ENCODE assay signal across 26 mouse cellular contexts in the genomic region with DNA sequence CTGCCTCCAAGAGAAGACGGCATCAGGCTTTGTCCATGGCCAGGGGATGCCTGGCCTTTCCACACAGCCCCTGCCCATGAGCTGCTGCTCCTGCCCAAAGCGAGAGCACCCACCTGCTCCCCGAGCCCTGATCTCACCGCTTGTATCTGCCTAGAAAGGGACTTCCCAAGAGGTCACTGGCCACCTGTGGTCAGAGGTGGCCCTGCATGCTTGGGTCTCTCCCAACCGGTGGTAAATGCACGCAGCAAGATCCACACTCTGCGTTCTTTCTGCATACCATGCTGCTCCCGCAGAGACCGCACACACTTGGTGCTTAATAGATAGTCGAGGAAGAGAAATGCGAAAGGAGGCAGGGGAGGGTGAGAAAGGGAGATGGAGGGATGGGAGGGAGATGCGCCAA.
DNase-seq lines count a peak whose midpoint lies in the region; ATAC-seq and TF ChIP-seq lines count a peak whose summit lies in the region.
"Had no signal": no experiment of that assay in that cellular context is flagged by ENCODE, and none has a peak within 500 bp of the region (broad histone marks: within the 10 kb centered on the region; RNA-seq: fewer than 3 reads in every experiment).

No protein-coding gene starts in this region.

- TF ChIP-seq CTCF in kidney, adult 2 months (conservative IDR thresholded peaks at IDR 0.05; ENCODE audit: insufficient read depth, insufficient read length, low read depth, low read length), result no peak; the same call in 1 of the 2 replicates
- TF ChIP-seq CTCF in stomach, postnatal 0 days (IDR thresholded peaks at IDR 0.05; ENCODE audit: low read depth), result no peak
- no peak for TF ChIP-seq CTCF in liver, embryonic 14.5 days (IDR thresholded peaks at IDR 0.05; ENCODE audit: low read depth)
- no peak for TF ChIP-seq CTCF in heart, adult 2 months (IDR thresholded peaks at IDR 0.05)

- no peaks in the 10 kb centered on the region for H3K36me3 ChIP-seq in kidney, embryonic 15.5 days
- no peaks in the 10 kb centered on the region for H3K36me3 ChIP-seq in kidney, adult 2 months (ENCODE audit: control insufficient read depth, insufficient read depth, low read length)
- H3K36me3 ChIP-seq in stomach, embryonic 16.5 days (ENCODE audit: control insufficient read depth, insufficient read depth, low read length), result no peaks in the 10 kb centered on the region
- H3K36me3 ChIP-seq in stomach, postnatal 0 days (ENCODE audit: control insufficient read depth, insufficient read depth, low read length), result no peaks in the 10 kb centered on the region
- H3K36me3 ChIP-seq in liver, embryonic 14.5 days (replicated peaks; ENCODE audit: control insufficient read depth, insufficient read depth, low read depth), result no peaks in the 10 kb centered on the region
- no peaks in the 10 kb centered on the region for H3K36me3 ChIP-seq in heart, adult 2 months (ENCODE audit: control insufficient read depth, insufficient read depth, low read length)
- H3K36me3 ChIP-seq: forebrain, embryonic 15.5 days; heart, embryonic 13.5 days; hindbrain, embryonic 10.5 days; hindbrain, embryonic 15.5 days had no signal

- no peak overlapping the region for H3K4me2 ChIP-seq in kidney, embryonic 15.5 days
- no peak overlapping the region for H3K4me2 ChIP-seq in stomach, embryonic 16.5 days (ENCODE audit: low read depth, low read length)
- no peak overlapping the region for H3K4me2 ChIP-seq in stomach, postnatal 0 days (replicated peaks; ENCODE audit: low read depth)
- peak overlapping the region; percentile 33; the same call in 1 of the 2 replicates for H3K4me2 ChIP-seq in liver, embryonic 14.5 days (ENCODE audit: low read depth)
- H3K4me2 ChIP-seq: forebrain, embryonic 15.5 days; heart, embryonic 13.5 days; hindbrain, embryonic 15.5 days had no signal

- TF ChIP-seq EP300 in stomach, postnatal 0 days (optimal IDR thresholded peaks at IDR 0.05), result no peak
- TF ChIP-seq EP300 in liver, embryonic 14.5 days (IDR thresholded peaks at IDR 0.05; ENCODE audit: low read depth), result no peak
- no peak for TF ChIP-seq EP300 in heart, adult 2 months (IDR thresholded peaks at IDR 0.05; ENCODE audit: insufficient read depth, low read depth, low read length)

- no peak overlapping the region for H3K4me3 ChIP-seq in kidney, embryonic 15.5 days (replicated peaks)
- H3K4me3 ChIP-seq in kidney, adult 2 months (ENCODE audit: insufficient read depth, low read depth, low read length), result no peak overlapping the region
- H3K4me3 ChIP-seq in stomach, embryonic 16.5 days (replicated peaks; ENCODE audit: low read length), result no peak overlapping the region
- no peak overlapping the region for H3K4me3 ChIP-seq in stomach, postnatal 0 days (ENCODE audit: low read depth, low read length)
- H3K4me3 ChIP-seq in liver, embryonic 14.5 days (ENCODE audit: insufficient read depth in 1 of 2, low read depth in 2 of 2, low read length in 2 of 2), result no peak overlapping the region
- H3K4me3 ChIP-seq in heart, adult 2 months, result no peak overlapping the region
- H3K4me3 ChIP-seq: forebrain, embryonic 15.5 days; gastrocnemius, adult 2 months; heart, embryonic 13.5 days; hindbrain, embryonic 10.5 days; hindbrain, embryonic 15.5 days; megakaryocyte, embryonic 14.5 days had no signal

- 83% methylated on average over 12 of the region's 12 CpGs for WGBS in kidney, embryonic 15.5 days
- WGBS in kidney, adult 2 months, result 73% methylated on average over 12 of the region's 12 CpGs
- WGBS in stomach, embryonic 16.5 days, result 67% methylated on average over 12 of the region's 12 CpGs
- WGBS in stomach, postnatal 0 days, result 73% methylated on average over 12 of the region's 12 CpGs
- 76% methylated on average over 12 of the region's 12 CpGs for WGBS in liver, embryonic 14.5 days (ENCODE audit: insufficient replicate concordance)
- 81% methylated on average over 12 of the region's 12 CpGs for WGBS in heart, adult 2 months

- ATAC-seq in kidney, embryonic 15.5 days (replicated peaks; ENCODE audit: low FRiP score), result no peak
- ATAC-seq in stomach, embryonic 16.5 days (ENCODE audit: insufficient read depth, low FRiP score), result no peak
- ATAC-seq in stomach, postnatal 0 days (ENCODE audit: low FRiP score, low TSS enrichment), result no peak
- ATAC-seq in liver, embryonic 14.5 days (ENCODE audit: insufficient read depth), result no peak
- ATAC-seq: forebrain, embryonic 15.5 days; inflammation-experienced regulatory T-cells, adult 6 months; Patski had no signal

- no peak for TF ChIP-seq POLR2A in kidney, adult 2 months (IDR thresholded peaks at IDR 0.05; ENCODE audit: low read depth, low read length)
- TF ChIP-seq POLR2A in heart, adult 2 months (IDR thresholded peaks at IDR 0.05; ENCODE audit: insufficient read depth, low read depth, low read length), result no peak

- 0 out of 2 replicates have a peak, but pooled peaks cover 3% of the 10 kb centered on the region for H3K27me3 ChIP-seq in kidney, embryonic 15.5 days
- H3K27me3 ChIP-seq in kidney, adult 2 months (replicated peaks; ENCODE audit: control insufficient read depth, insufficient read depth, low read length), result no peaks in the 10 kb centered on the region
- H3K27me3 ChIP-seq in stomach, embryonic 16.5 days (ENCODE audit: control insufficient read depth, insufficient read depth, low read length), result no peaks in the 10 kb centered on the region
- no peaks in the 10 kb centered on the region for H3K27me3 ChIP-seq in stomach, postnatal 0 days (ENCODE audit: control insufficient read depth, insufficient read depth, low read length)
- no peaks in the 10 kb centered on the region for H3K27me3 ChIP-seq in liver, embryonic 14.5 days (ENCODE audit: control insufficient read depth, insufficient read depth, low read length)
- H3K27me3 ChIP-seq in heart, adult 2 months (ENCODE audit: control insufficient read depth, insufficient read depth, low read length), result no peaks in the 10 kb centered on the region; the same call in 1 of the 2 replicates
- H3K27me3 ChIP-seq: hindbrain, embryonic 15.5 days; Patski had no signal

- intact Hi-C loops in heart, adult 2 months (cut with DNase I), result no loop called here

- H3K4me1 ChIP-seq in kidney, embryonic 15.5 days, result peaks cover 51% of the 10 kb centered on the region
- H3K4me1 ChIP-seq in kidney, adult 2 months (ENCODE audit: control insufficient read depth, insufficient read depth, low read length), result peaks cover 7% of the 10 kb centered on the region; the same call in 1 of the 2 replicates
- H3K4me1 ChIP-seq in stomach, embryonic 16.5 days (ENCODE audit: control insufficient read depth, insufficient read depth, low read length), result peaks cover 17% of the 10 kb centered on the region
- H3K4me1 ChIP-seq in stomach, postnatal 0 days (replicated peaks; ENCODE audit: control insufficient read depth, insufficient read depth), result no peaks in the 10 kb centered on the region
- peaks cover 8 to 29% of the 10 kb centered on the region in 2 experiments for H3K4me1 ChIP-seq in liver, embryonic 14.5 days (replicated peaks; ENCODE audit: control insufficient read depth in 2 of 2, insufficient read depth in 2 of 2, low read length in 1 of 2)
- H3K4me1 ChIP-seq in heart, adult 2 months (ENCODE audit: control insufficient read depth, insufficient read depth, low read length), result no peaks in the 10 kb centered on the region
- H3K4me1 ChIP-seq: forebrain, embryonic 15.5 days had no signal

- H3K27ac ChIP-seq in kidney, embryonic 15.5 days, result peak overlapping the region; percentile 89; the same call in 1 of the 2 replicates
- no peak overlapping the region for H3K27ac ChIP-seq in kidney, adult 2 months (ENCODE audit: insufficient read depth, low read depth, low read length)
- no peak overlapping the region for H3K27ac ChIP-seq in stomach, embryonic 16.5 days (ENCODE audit: low read length)
- no peak overlapping the region for H3K27ac ChIP-seq in stomach, postnatal 0 days (replicated peaks)
- no peak overlapping the region for H3K27ac ChIP-seq in liver, embryonic 14.5 days
- H3K27ac ChIP-seq in heart, adult 2 months, result no peak overlapping the region
- H3K27ac ChIP-seq: forebrain, embryonic 15.5 days; gastrocnemius, adult 2 months; heart, embryonic 13.5 days; hindbrain, embryonic 10.5 days; hindbrain, embryonic 15.5 days had no signal

- H3K9me3 ChIP-seq in kidney, embryonic 15.5 days (replicated peaks), result no peaks in the 10 kb centered on the region
- H3K9me3 ChIP-seq in stomach, embryonic 16.5 days (replicated peaks; ENCODE audit: control insufficient read depth, low read length), result no peaks in the 10 kb centered on the region
- no peaks in the 10 kb centered on the region for H3K9me3 ChIP-seq in stomach, postnatal 0 days (ENCODE audit: control insufficient read depth, low read length)
- H3K9me3 ChIP-seq in liver, embryonic 14.5 days (ENCODE audit: control insufficient read depth, low read length), result no peaks in the 10 kb centered on the region
- H3K9me3 ChIP-seq: forebrain, embryonic 15.5 days; heart, embryonic 13.5 days; hindbrain, embryonic 10.5 days; hindbrain, embryonic 15.5 days; megakaryocyte, embryonic 14.5 days had no signal

- H3K9ac ChIP-seq in kidney, embryonic 15.5 days, result no peak overlapping the region
- peak overlapping the region; percentile 53; the same call in 1 of the 2 replicates for H3K9ac ChIP-seq in stomach, embryonic 16.5 days (ENCODE audit: low read length)
- no peak overlapping the region for H3K9ac ChIP-seq in stomach, postnatal 0 days (ENCODE audit: low read length)
- H3K9ac ChIP-seq in liver, embryonic 14.5 days (replicated peaks), result no peak overlapping the region
- no peak overlapping the region for H3K9ac ChIP-seq in heart, adult 2 months (ENCODE audit: low read depth, low read length)
- H3K9ac ChIP-seq: forebrain, embryonic 15.5 days; heart, embryonic 13.5 days; hindbrain, embryonic 15.5 days had no signal

- no peak for DNase-seq in kidney, adult 2 months
- no peak for DNase-seq in stomach, postnatal 0 days (ENCODE audit: low spot score)
- DNase-seq in liver, embryonic 14.5 days (ENCODE audit: low read depth in 3 of 3, low spot score in 3 of 3), result no peak
- DNase-seq in heart, adult 2 months, result no peak
- no peak for DNase-seq in adrenal gland, postnatal 14 days
- DNase-seq: adrenal gland, postnatal 10 days; cerebellum, adult 11 months; cerebellum, adult 9-10 months; cerebellum, postnatal 36 days; gastrocnemius, adult 2 months; gastrocnemius, postnatal 36 days; heart, adult 18-20 months; heart, postnatal 10 days; kidney, postnatal 10 days; left cerebral cortex, postnatal 4 days; lung, postnatal 4 days; midbrain, embryonic 14.5 days had no signal

- H3K79me2 ChIP-seq in heart, adult 2 months (replicated peaks; ENCODE audit: control insufficient read depth, insufficient read depth, low read length), result no peaks in the 10 kb centered on the region
